Mouse (Mus musculus): ENCODE measurements around the gene Ndufs1. TPM values are rescaled to one million over a fixed set of nuclear protein-coding genes. Genes with fewer than 3 reads are reported as not detected.

The Ndufs1 gene
- polyA plus RNA-seq, 2 experiments = 57.9 to 108 TPM

GRCm38 (mm10) chr1:63130883-63131282, 45.8 kb downstream of the Ndufs1 start:
- Histone ChIP-seq H3K9me3 (ENCODE audit: control insufficient read depth, low read length) (no peaks in the 10 kb centered on the region), H3K9ac (replicated peaks) (no peak overlapping the region; the same call in 1 of the 2 replicates), H3K27ac (no peak overlapping the region), H3K36me3 (replicated peaks; ENCODE audit: control insufficient read depth, insufficient read depth, low read depth) (no peaks in the 10 kb centered on the region), H3K4me3 (ENCODE audit: insufficient read depth in 1 of 2, low read depth in 2 of 2, low read length in 2 of 2) (no peak overlapping the region), H3K4me1 (replicated peaks; ENCODE audit: control insufficient read depth in 2 of 2, insufficient read depth in 2 of 2, low read length in 1 of 2) (peaks cover 9 to 20% of the 10 kb centered on the region in 2 experiments), H3K27me3 (ENCODE audit: control insufficient read depth, insufficient read depth, low read length) (no peaks in the 10 kb centered on the region), H3K4me2 (ENCODE audit: low read depth) (no peak overlapping the region)
- no peak for TF ChIP-seq CTCF (IDR thresholded peaks at IDR 0.05; ENCODE audit: low read depth)
- no peak for TF ChIP-seq EP300 (IDR thresholded peaks at IDR 0.05; ENCODE audit: low read depth)
- DNase-seq (ENCODE audit: low read depth in 3 of 3, low spot score in 3 of 3) (no peak), ATAC-seq (ENCODE audit: insufficient read depth) (no peak)
- 32% methylated on average over 2 of the region's 2 CpGs for WGBS (ENCODE audit: insufficient replicate concordance)

DNA sequence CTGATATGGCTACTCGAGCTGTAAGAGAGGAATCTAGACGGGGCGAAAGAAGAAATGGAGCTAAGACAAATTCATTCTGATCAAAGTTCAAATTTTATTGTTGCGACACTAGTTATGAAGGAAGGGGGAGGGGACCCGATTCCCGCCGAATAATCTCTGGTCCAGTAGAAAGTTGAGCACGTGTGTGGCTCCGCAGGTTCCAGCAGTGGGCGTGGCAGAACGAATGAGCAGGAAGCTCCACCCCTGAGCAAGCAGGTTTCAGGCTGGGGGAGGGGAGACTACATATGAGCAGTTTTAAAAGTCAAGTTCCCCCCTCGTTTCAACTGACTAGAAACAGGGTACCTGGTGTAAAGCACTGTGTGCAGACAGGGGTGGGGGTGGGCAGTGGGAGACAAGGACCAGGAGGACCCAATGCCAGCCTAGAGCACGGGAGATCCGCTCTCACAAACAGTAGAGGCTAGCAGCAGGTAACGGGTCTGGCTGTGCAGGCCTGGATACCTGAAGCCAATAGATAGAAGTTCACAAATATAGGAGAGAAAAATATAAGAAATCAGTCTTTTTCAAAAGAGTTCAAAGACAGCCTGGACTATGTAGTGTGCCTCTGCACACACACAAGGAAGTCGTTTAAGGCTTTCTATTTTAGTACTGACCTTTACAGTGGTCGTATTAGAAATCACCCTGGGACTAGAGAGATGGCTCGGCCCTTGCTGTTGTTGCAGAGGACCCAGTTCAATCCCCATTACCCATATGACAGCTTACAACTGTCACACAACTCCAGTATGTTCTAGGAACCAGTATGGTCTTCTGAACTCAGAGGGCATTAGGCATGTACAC, 46.6 kb downstream of the Ndufs1 start:
- H3K9ac ChIP-seq (replicated peaks) = peak overlapping the region; percentile 64
- H3K9me3 ChIP-seq (ENCODE audit: control insufficient read depth, low read length) = no peaks in the 10 kb centered on the region
- DNase-seq (ENCODE audit: low read depth in 3 of 3, low spot score in 3 of 3) (no peak), ATAC-seq (ENCODE audit: insufficient read depth) (peak; percentile 66; the same call in 1 of the 2 replicates)
- no peak overlapping the region for H3K27ac ChIP-seq
- H3K4me2 ChIP-seq (ENCODE audit: low read depth) = peak overlapping the region; percentile 69
- H3K4me1 ChIP-seq (replicated peaks; ENCODE audit: control insufficient read depth in 2 of 2, insufficient read depth in 2 of 2, low read length in 1 of 2) = peaks cover 9 to 20% of the 10 kb centered on the region in 2 experiments
- TF ChIP-seq EP300 (IDR thresholded peaks at IDR 0.05; ENCODE audit: low read depth) (no peak; the same call in 1 of the 2 replicates), CTCF (IDR thresholded peaks at IDR 0.05; ENCODE audit: low read depth) (no peak)
- 6% methylated on average over 18 of the region's 18 CpGs for WGBS (ENCODE audit: insufficient replicate concordance)
- peak overlapping the region; percentile 42 to 69 for H3K4me3 ChIP-seq (ENCODE audit: insufficient read depth in 1 of 2, low read depth in 2 of 2, low read length in 2 of 2)
- no peaks in the 10 kb centered on the region for H3K27me3 ChIP-seq (ENCODE audit: control insufficient read depth, insufficient read depth, low read length)
- no peaks in the 10 kb centered on the region; the same call in 1 of the 2 replicates for H3K36me3 ChIP-seq (replicated peaks; ENCODE audit: control insufficient read depth, insufficient read depth, low read depth)

GRCm38 (mm10) chr1:63129273-63129672, 47.4 kb downstream of the Ndufs1 start:
- WGBS (ENCODE audit: insufficient replicate concordance) = 58% methylated on average over 3 of the region's 3 CpGs
- no peak for TF ChIP-seq EP300 (IDR thresholded peaks at IDR 0.05; ENCODE audit: low read depth)
- no peak for TF ChIP-seq CTCF (IDR thresholded peaks at IDR 0.05; ENCODE audit: low read depth)
- Histone ChIP-seq H3K9me3 (ENCODE audit: control insufficient read depth, low read length) (no peaks in the 10 kb centered on the region), H3K27me3 (ENCODE audit: control insufficient read depth, insufficient read depth, low read length) (no peaks in the 10 kb centered on the region), H3K4me2 (ENCODE audit: low read depth) (peak overlapping the region; percentile 69), H3K36me3 (replicated peaks; ENCODE audit: control insufficient read depth, insufficient read depth, low read depth) (no peaks in the 10 kb centered on the region; the same call in 1 of the 2 replicates), H3K4me1 (replicated peaks; ENCODE audit: control insufficient read depth in 2 of 2, insufficient read depth in 2 of 2, low read length in 1 of 2) (peaks cover 9 to 20% of the 10 kb centered on the region in 2 experiments), H3K27ac (no peak overlapping the region), H3K9ac (replicated peaks) (no peak overlapping the region), H3K4me3 (ENCODE audit: insufficient read depth in 1 of 2, low read depth in 2 of 2, low read length in 2 of 2) (no peak overlapping the region; a peak in 2 of 4 replicates)
- ATAC-seq (ENCODE audit: insufficient read depth) = no peak
- no peak for DNase-seq (ENCODE audit: low read depth in 3 of 3, low spot score in 3 of 3)

DNA sequence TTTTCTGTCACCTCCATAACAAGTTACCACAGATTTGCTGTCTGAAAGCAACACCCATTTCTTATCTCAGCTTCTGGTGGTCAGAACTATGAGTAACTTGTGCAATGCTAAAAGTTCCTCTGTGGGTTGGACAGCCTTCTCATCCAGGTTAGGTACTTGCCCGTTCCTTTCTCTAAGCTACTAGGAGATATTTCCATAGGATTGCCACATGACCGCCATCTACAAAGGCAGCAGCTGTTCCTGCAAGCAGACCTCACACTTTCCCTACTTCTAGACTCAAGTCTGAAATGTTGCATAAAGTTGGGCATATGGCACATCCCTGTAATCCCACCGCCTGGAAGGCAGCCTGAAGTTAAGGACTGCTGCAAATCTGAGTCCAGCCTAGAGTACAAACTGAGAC, 50.4 kb downstream of the Ndufs1 start:
- no peak overlapping the region for H3K27ac ChIP-seq
- TF ChIP-seq CTCF (IDR thresholded peaks at IDR 0.05; ENCODE audit: low read depth) = no peak
- no peak for TF ChIP-seq EP300 (IDR thresholded peaks at IDR 0.05; ENCODE audit: low read depth)

GRCm38 (mm10) chr1:63123823-63124450, 52.7 kb downstream of the Ndufs1 start:
- peaks cover 34% of the 10 kb centered on the region for H3K36me3 ChIP-seq (replicated peaks; ENCODE audit: control insufficient read depth, insufficient read depth, low read depth)
- peaks cover 3 to 19% of the 10 kb centered on the region in 2 experiments; a peak in 3 of 4 replicates for H3K4me1 ChIP-seq (replicated peaks; ENCODE audit: control insufficient read depth in 2 of 2, insufficient read depth in 2 of 2, low read length in 1 of 2)
- no peaks in the 10 kb centered on the region for H3K27me3 ChIP-seq (ENCODE audit: control insufficient read depth, insufficient read depth, low read length)
- H3K4me2 ChIP-seq (ENCODE audit: low read depth) = no peak overlapping the region
- H3K4me3 ChIP-seq (ENCODE audit: insufficient read depth in 1 of 2, low read depth in 2 of 2, low read length in 2 of 2) = no peak overlapping the region
- TF ChIP-seq CTCF (IDR thresholded peaks at IDR 0.05; ENCODE audit: low read depth) (no peak), EP300 (IDR thresholded peaks at IDR 0.05; ENCODE audit: low read depth) (no peak)
- ATAC-seq (ENCODE audit: insufficient read depth) = peak; percentile 52; the same call in 1 of the 2 replicates
- H3K9me3 ChIP-seq (ENCODE audit: control insufficient read depth, low read length) = no peaks in the 10 kb centered on the region
- no peak for DNase-seq (ENCODE audit: low read depth in 3 of 3, low spot score in 3 of 3)
- no peak overlapping the region for H3K9ac ChIP-seq (replicated peaks)
- H3K27ac ChIP-seq = no peak overlapping the region
- WGBS (ENCODE audit: insufficient replicate concordance) = 70% methylated on average over 6 of the region's 6 CpGs

More for the DNA sequence above, 50.4 kb downstream of the Ndufs1 start:
- Histone ChIP-seq H3K4me3 (ENCODE audit: insufficient read depth in 1 of 2, low read depth in 2 of 2, low read length in 2 of 2) (no peak overlapping the region), H3K4me2 (ENCODE audit: low read depth) (no peak overlapping the region), H3K36me3 (replicated peaks; ENCODE audit: control insufficient read depth, insufficient read depth, low read depth) (peaks cover 14% of the 10 kb centered on the region), H3K9ac (replicated peaks) (no peak overlapping the region), H3K9me3 (ENCODE audit: control insufficient read depth, low read length) (no peaks in the 10 kb centered on the region), H3K27me3 (ENCODE audit: control insufficient read depth, insufficient read depth, low read length) (no peaks in the 10 kb centered on the region), H3K4me1 (replicated peaks; ENCODE audit: control insufficient read depth in 2 of 2, insufficient read depth in 2 of 2, low read length in 1 of 2) (peaks cover 9 to 30% of the 10 kb centered on the region in 2 experiments)
- DNase-seq (ENCODE audit: low read depth in 3 of 3, low spot score in 3 of 3) (no peak), ATAC-seq (ENCODE audit: insufficient read depth) (no peak)
- WGBS (ENCODE audit: insufficient replicate concordance) = 56% methylated on average over 3 of the region's 3 CpGs

All from liver, embryonic 14.5 days (tissue).